9 mouse cellular contexts compared by ENCODE assay signal in genomic region chr13:50958051-50958883, GRCm38 (mm10).
DNase-seq lines count a peak whose midpoint lies in the region; ATAC-seq and TF ChIP-seq lines count a peak whose summit lies in the region.
"Had no signal": no experiment of that assay in that cellular context is flagged by ENCODE, and none has a peak within 500 bp of the region (broad histone marks: within the 10 kb centered on the region; RNA-seq: fewer than 3 reads in every experiment).

No protein-coding gene starts in this region.

- DNase-seq in lung, embryonic 14.5 days: no peak
- DNase-seq in lung, adult 2 months: no peak
- peak; percentile 82 for DNase-seq in adrenal gland, adult 2 months
- no peak for DNase-seq in midbrain, postnatal 0 days (ENCODE audit: low spot score)

- H3K27ac ChIP-seq in lung, embryonic 14.5 days (ENCODE audit: low read depth): no peak overlapping the region
- no peak overlapping the region for H3K27ac ChIP-seq in intestine, embryonic 16.5 days (ENCODE audit: low read length)
- no peak overlapping the region for H3K27ac ChIP-seq in stomach, embryonic 14.5 days (ENCODE audit: low read length)
- H3K27ac ChIP-seq in midbrain, postnatal 0 days (ENCODE audit: low read depth, low read length): no peak overlapping the region
- H3K27ac ChIP-seq: forebrain, embryonic 13.5 days had no signal

- H3K27me3 ChIP-seq in lung, embryonic 14.5 days (ENCODE audit: insufficient read depth, low read length): no peaks in the 10 kb centered on the region
- H3K27me3 ChIP-seq in intestine, embryonic 16.5 days (replicated peaks; ENCODE audit: control insufficient read depth, insufficient read depth, low read length): no peaks in the 10 kb centered on the region
- no peaks in the 10 kb centered on the region for H3K27me3 ChIP-seq in stomach, embryonic 14.5 days (ENCODE audit: control insufficient read depth, insufficient read depth, low read length)
- H3K27me3 ChIP-seq in midbrain, postnatal 0 days (ENCODE audit: insufficient read depth, low read length): no peaks in the 10 kb centered on the region
- H3K27me3 ChIP-seq: forebrain, embryonic 13.5 days had no signal

- H3K9me3 ChIP-seq in lung, embryonic 14.5 days (ENCODE audit: low read depth, low read length): no peaks in the 10 kb centered on the region
- no peaks in the 10 kb centered on the region for H3K9me3 ChIP-seq in intestine, embryonic 16.5 days (ENCODE audit: control insufficient read depth, low read length)
- no peaks in the 10 kb centered on the region for H3K9me3 ChIP-seq in stomach, embryonic 14.5 days (ENCODE audit: control insufficient read depth, low read depth, low read length)
- no peaks in the 10 kb centered on the region for H3K9me3 ChIP-seq in midbrain, postnatal 0 days (ENCODE audit: low read length)
- H3K9me3 ChIP-seq: forebrain, embryonic 13.5 days had no signal

- no peak for TF ChIP-seq POLR2A in lung, adult 2 months (IDR thresholded peaks at IDR 0.05; ENCODE audit: borderline replicate concordance, extremely low read depth, low read depth, low read length)

- TF ChIP-seq CTCF in lung, embryonic 14.5 days (IDR thresholded peaks at IDR 0.05; ENCODE audit: low read depth): no peak
- no peak for TF ChIP-seq CTCF in lung, adult 2 months (IDR thresholded peaks at IDR 0.05; ENCODE audit: insufficient read depth, low read length)
- TF ChIP-seq CTCF in midbrain, postnatal 0 days (IDR thresholded peaks at IDR 0.05): no peak

- WGBS in lung, embryonic 14.5 days: 45% methylated on average over 20 of the region's 20 CpGs
- 27% methylated on average over 20 of the region's 20 CpGs for whole genome bisulfite sequencing in lung, adult 2 months
- 31% methylated on average over 20 of the region's 20 CpGs for WGBS in intestine, embryonic 16.5 days
- WGBS in stomach, embryonic 14.5 days: 42% methylated on average over 20 of the region's 20 CpGs
- WGBS in midbrain, postnatal 0 days: 71% methylated on average over 20 of the region's 20 CpGs

- H3K4me3 ChIP-seq in lung, embryonic 14.5 days (ENCODE audit: low read depth, low read length): no peak overlapping the region
- no peak overlapping the region for H3K4me3 ChIP-seq in lung, adult 2 months (replicated peaks; ENCODE audit: extremely low read depth, low read depth, low read length)
- peak overlapping the region; percentile 28 for H3K4me3 ChIP-seq in intestine, embryonic 16.5 days (ENCODE audit: low read length)
- no peak overlapping the region for H3K4me3 ChIP-seq in stomach, embryonic 14.5 days (ENCODE audit: low read depth, low read length)
- H3K4me3 ChIP-seq in midbrain, postnatal 0 days (ENCODE audit: low read depth, low read length): no peak overlapping the region
- H3K4me3 ChIP-seq: forebrain, embryonic 13.5 days had no signal

- H3K4me2 ChIP-seq in lung, embryonic 14.5 days: peak overlapping the region; percentile 34
- peak overlapping the region; percentile 48 for H3K4me2 ChIP-seq in intestine, embryonic 16.5 days (ENCODE audit: low read depth, low read length)
- peak overlapping the region; percentile 26 for H3K4me2 ChIP-seq in stomach, embryonic 14.5 days (replicated peaks; ENCODE audit: low read depth, low read length)
- H3K4me2 ChIP-seq in midbrain, postnatal 0 days (ENCODE audit: low read depth, low read length, poor library complexity, severe bottlenecking): no peak overlapping the region
- H3K4me2 ChIP-seq: forebrain, embryonic 13.5 days had no signal

- H3K9ac ChIP-seq in lung, embryonic 14.5 days: no peak overlapping the region
- H3K9ac ChIP-seq in intestine, embryonic 16.5 days (ENCODE audit: low read depth, low read length): peak overlapping the region; percentile 48; the same call in 1 of the 2 replicates
- no peak overlapping the region for H3K9ac ChIP-seq in stomach, embryonic 14.5 days (replicated peaks; ENCODE audit: low read depth, low read length)
- H3K9ac ChIP-seq in midbrain, postnatal 0 days (replicated peaks; ENCODE audit: low read length, poor library complexity, severe bottlenecking): no peak overlapping the region
- H3K9ac ChIP-seq: forebrain, embryonic 13.5 days had no signal

- no peak for ATAC-seq in lung, embryonic 14.5 days (ENCODE audit: insufficient read depth)
- ATAC-seq in intestine, embryonic 16.5 days: peak; percentile 72
- ATAC-seq in stomach, embryonic 14.5 days (ENCODE audit: insufficient number of reproducible peaks, insufficient read depth, low FRiP score, low read depth): no peak
- ATAC-seq in monocyte, adult 5-6 weeks (replicated peaks; ENCODE audit: insufficient number of reproducible peaks, low FRiP score, low TSS enrichment, poor library complexity, severe bottlenecking): no peak
- no peak for ATAC-seq in frontal cortex, adult (ENCODE audit: low TSS enrichment)
- ATAC-seq in midbrain, postnatal 0 days (ENCODE audit: low FRiP score): no peak
- ATAC-seq: forebrain, embryonic 13.5 days had no signal

- H3K36me3 ChIP-seq in lung, embryonic 14.5 days (ENCODE audit: insufficient read depth): no peaks in the 10 kb centered on the region
- no peaks in the 10 kb centered on the region for H3K36me3 ChIP-seq in intestine, embryonic 16.5 days (ENCODE audit: control insufficient read depth, insufficient read depth, low read length)
- no peaks in the 10 kb centered on the region for H3K36me3 ChIP-seq in stomach, embryonic 14.5 days (ENCODE audit: control insufficient read depth, insufficient read depth, low read length)
- no peaks in the 10 kb centered on the region for H3K36me3 ChIP-seq in midbrain, postnatal 0 days (ENCODE audit: insufficient read depth, low read length)

- no peaks in the 10 kb centered on the region for H3K4me1 ChIP-seq in lung, embryonic 14.5 days (ENCODE audit: insufficient read depth)
- no peaks in the 10 kb centered on the region for H3K4me1 ChIP-seq in lung, adult 2 months (ENCODE audit: control insufficient read depth, insufficient read depth, low read length)
- H3K4me1 ChIP-seq in intestine, embryonic 16.5 days (ENCODE audit: control insufficient read depth, insufficient read depth, low read length): peaks cover 7% of the 10 kb centered on the region; the same call in 1 of the 2 replicates
- H3K4me1 ChIP-seq in stomach, embryonic 14.5 days (ENCODE audit: control insufficient read depth, insufficient read depth, low read length): 0 out of 2 replicates have a peak, but pooled peaks cover 3% of the 10 kb centered on the region
- H3K4me1 ChIP-seq in midbrain, postnatal 0 days (ENCODE audit: insufficient read depth, low read length): no peaks in the 10 kb centered on the region
- H3K4me1 ChIP-seq: forebrain, embryonic 13.5 days had no signal
